Mouse (Mus musculus): ENCODE measurements at regions not wholly inside any gene's neighbourhood (a gene's known extent, or its start where the extent isn't known, plus 50 kb on each side); places are given as distances from the start of the nearest gene placed in this dataset.

DNA sequence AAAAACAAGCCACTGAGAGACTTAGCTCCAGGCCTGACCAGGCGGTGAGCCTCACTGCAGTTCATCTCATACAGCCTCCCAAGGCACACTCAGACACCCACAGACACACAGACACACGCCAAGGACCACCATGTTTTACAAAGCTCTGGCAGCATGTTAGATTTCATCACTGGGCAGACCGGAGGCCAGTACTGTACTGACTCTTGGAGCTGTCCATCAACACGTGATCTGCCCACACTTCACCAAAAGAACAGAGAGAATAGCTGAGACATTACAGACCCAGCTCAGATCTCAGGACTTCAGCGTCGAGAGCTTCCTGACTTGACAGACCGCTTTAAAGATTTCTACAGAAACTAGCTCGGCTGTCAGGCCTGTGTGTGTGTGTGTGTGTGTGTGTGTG lies 155.5 kb upstream of the Ercc4 start:
- TF ChIP-seq CTCF (IDR thresholded peaks at IDR 0.05; ENCODE audit: control insufficient read depth, insufficient read depth, insufficient replicate concordance, low read depth, low read length): no peak
- TF ChIP-seq POLR2A (IDR thresholded peaks at IDR 0.05; ENCODE audit: control insufficient read depth, low read depth, low read length): no peak
